Mouse (Mus musculus): Measurements from ENCODE around the gene Cox7a2l.

DNA sequence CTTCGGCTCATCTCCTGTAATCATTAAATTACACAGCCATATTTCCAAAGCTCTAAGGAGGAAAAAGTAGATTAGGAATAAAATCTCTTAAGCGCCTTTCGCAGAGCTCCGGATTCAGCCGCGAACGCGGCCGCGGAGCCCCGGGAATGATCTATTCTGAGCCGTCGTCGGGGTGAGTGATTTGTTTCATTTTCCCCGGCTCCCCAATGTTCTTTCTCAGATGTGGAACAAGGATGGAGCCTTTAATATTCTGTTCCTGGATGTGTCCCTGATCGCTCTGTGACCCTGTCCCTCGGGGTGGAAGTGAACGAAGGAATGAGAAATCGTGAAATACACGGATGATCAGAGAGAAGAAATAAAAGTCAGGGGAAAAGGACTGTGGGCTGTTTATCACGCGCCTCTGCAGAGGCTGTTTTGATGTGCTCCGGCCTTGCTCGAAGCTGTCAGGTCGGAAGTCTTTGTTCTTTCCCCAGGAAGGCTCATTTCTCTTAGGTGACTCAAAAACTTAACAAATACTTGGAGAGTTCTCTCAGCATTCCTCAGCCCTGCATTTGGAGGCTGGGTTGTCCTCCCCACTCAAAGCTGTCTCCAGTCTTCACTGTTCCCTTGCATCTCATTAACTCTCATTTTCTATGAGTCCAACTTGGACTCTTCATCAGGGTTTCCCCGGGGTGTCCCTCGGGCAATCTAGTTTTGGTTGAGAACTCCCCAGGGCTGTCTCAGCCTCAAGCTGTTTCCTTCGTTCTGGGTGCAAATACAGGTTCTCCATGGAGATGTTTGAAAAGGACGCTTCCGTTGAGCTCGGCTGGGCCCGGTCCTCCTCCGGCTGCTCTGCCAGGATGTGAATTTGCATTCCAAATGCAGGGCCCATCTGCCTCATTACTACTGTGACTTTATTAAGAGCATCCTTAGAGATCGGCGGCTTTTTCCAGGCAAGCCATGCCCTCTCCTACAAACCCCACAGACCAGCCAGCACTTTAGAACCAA lies 28.9 kb upstream of the Cox7a2l start:
- TF ChIP-seq CTCF (IDR thresholded peaks at IDR 0.05) (no peak), EP300 (IDR thresholded peaks at IDR 0.05) (no peak)
